Mouse (Mus musculus) adrenal gland, adult 10 weeks (tissue): ENCODE data around the gene Tmx4. TPM values are rescaled to one million over a fixed set of nuclear protein-coding genes. Genes with fewer than 3 reads are reported as not detected.

Source experiments
- polyA plus RNA-seq: library from polyadenylated mRNA; stranded (reverse); fragments of 350-450 nt; fragmentation: Illumina TruSeq; extraction: RNeasy Lipid Tissue Mini Kit (QIAGEN cat#74804); gene quantifications from one replicate; pipeline ENCODE4 v1.2.3, GENCODE M21; 2014; ENCODE audit warnings: low read depth, low replicate concordance

Tmx4 gene
- 111 TPM for polyA plus RNA-seq

GRCm38 (mm10) chr2:134643514-134644300, at the start of gene Tmx4:
Tmx4 (minus strand) TSS chr2:134644145.

DNA sequence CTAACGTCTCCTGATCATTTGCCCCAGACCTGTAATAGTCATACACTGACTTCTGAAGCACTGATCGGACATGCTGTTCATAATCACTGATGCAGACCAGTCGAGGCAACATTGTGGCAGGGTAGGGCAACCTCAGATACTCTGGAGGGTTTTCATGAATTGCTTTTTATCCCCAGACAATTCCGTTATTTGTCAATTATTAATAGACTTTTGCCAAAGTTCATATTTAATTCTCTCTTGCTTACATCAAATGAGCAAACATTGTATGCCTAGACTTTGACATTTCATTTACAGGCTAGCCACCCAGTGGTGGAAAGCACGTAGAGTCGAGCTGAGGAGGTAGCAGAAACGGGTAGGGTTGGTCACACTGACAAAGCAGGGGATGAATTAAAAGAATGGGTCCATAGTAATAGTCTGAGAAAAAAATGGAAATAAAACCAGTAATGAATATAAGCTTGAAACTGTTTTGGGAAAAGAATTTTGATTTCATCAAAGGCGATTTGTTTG, 89.7 kb downstream of the Tmx4 start, which contains the start of gene Hao1:
Hao1 (minus strand) TSS at position 148 of the 507 bp plus-strand sequence.

Other genes with a start within 250 kb of the Tmx4 start
- gene Hao1, start 89.8 kb downstream of the Tmx4 start, polyA plus RNA-seq = 1.5 TPM
- gene Plcb1, start 141.9 kb upstream of the Tmx4 start, polyA plus RNA-seq = 197 TPM